Mouse (Mus musculus): ENCODE data around the gene Ccnl1. TPM values are rescaled to one million over a fixed set of nuclear protein-coding genes. Genes with fewer than 3 reads are reported as not detected.

Gene Ccnl1
- total RNA-seq (2015) = 225 and 270 TPM in 2 replicates
- total RNA-seq (2017) = 231 and 265 TPM in 2 replicates

- peak; percentile 75 for ATAC-seq (replicated peaks; ENCODE audit: poor library complexity)
Measured at GRCm38 (mm10) chr3:65958102-65958839, at the start of gene Ccnl1. Gene Ccnl1 (minus strand): TSS chr3:65958249.

- peak; percentile 54 for ATAC-seq (replicated peaks; ENCODE audit: poor library complexity)
Measured at GRCm38 (mm10) chr3:66004989-66005388, 46.9 kb upstream of the Ccnl1 start.

GRCm38 (mm10) chr3:66004220-66004951 lies 46.3 kb upstream of the Ccnl1 start:
- ATAC-seq (replicated peaks; ENCODE audit: poor library complexity) = peak; percentile 69

- ATAC-seq (replicated peaks; ENCODE audit: poor library complexity) = no peak
Measured at GRCm38 (mm10) chr3:66000400-66000799, 42.4 kb upstream of the Ccnl1 start.

GRCm38 (mm10) chr3:65997360-65998008 lies 39.4 kb upstream of the Ccnl1 start:
- peak; percentile 45 for ATAC-seq (replicated peaks; ENCODE audit: poor library complexity)

GRCm38 (mm10) chr3:65992395-65993340 lies 34.6 kb upstream of the Ccnl1 start:
- ATAC-seq (replicated peaks; ENCODE audit: poor library complexity) = no peak

GRCm38 (mm10) chr3:65990957-65991646 lies 33.1 kb upstream of the Ccnl1 start:
- ATAC-seq (replicated peaks; ENCODE audit: poor library complexity) = peak; percentile 77

GRCm38 (mm10) chr3:65990524-65990923 lies 32.5 kb upstream of the Ccnl1 start:
- peak; percentile 61 for ATAC-seq (replicated peaks; ENCODE audit: poor library complexity)

GRCm38 (mm10) chr3:65988711-65989495 lies 30.9 kb upstream of the Ccnl1 start:
- no peak for ATAC-seq (replicated peaks; ENCODE audit: poor library complexity)

- ATAC-seq (replicated peaks; ENCODE audit: poor library complexity) = no peak
Measured at GRCm38 (mm10) chr3:65976296-65976695, 18.2 kb upstream of the Ccnl1 start.

GRCm38 (mm10) chr3:65975317-65975716 lies 17.3 kb upstream of the Ccnl1 start:
- ATAC-seq (replicated peaks; ENCODE audit: poor library complexity) = peak; percentile 57

- ATAC-seq (replicated peaks; ENCODE audit: poor library complexity) = peak; percentile 90
Measured at GRCm38 (mm10) chr3:65974232-65975058, 16.4 kb upstream of the Ccnl1 start.

GRCm38 (mm10) chr3:65973501-65974231 lies 15.6 kb upstream of the Ccnl1 start:
- no peak for ATAC-seq (replicated peaks; ENCODE audit: poor library complexity)

- peak; percentile 30 for ATAC-seq (replicated peaks; ENCODE audit: poor library complexity)
Measured at GRCm38 (mm10) chr3:65969196-65969595, 11.1 kb upstream of the Ccnl1 start.

GRCm38 (mm10) chr3:65966360-65966759 lies 8.3 kb upstream of the Ccnl1 start:
- ATAC-seq (replicated peaks; ENCODE audit: poor library complexity) = no peak

- ATAC-seq (replicated peaks; ENCODE audit: poor library complexity) = no peak
Measured at GRCm38 (mm10) chr3:65962270-65962930, 4.4 kb upstream of the Ccnl1 start.
